Mouse (Mus musculus) MEL (cell line): ENCODE data around the gene Mdc1. TPM values are rescaled to one million over a fixed set of nuclear protein-coding genes. Genes with fewer than 3 reads are reported as not detected.
"Not testable (repeated sequence)": the region's sequence is repeated elsewhere in the genome, so short reads cannot be mapped to it uniquely, and the experiment has no call there.

Experiments used
- DNase-seq: peaks from one replicate; pipeline ENCODE4 v3.0.0; 2011; ENCODE audit warnings: low read depth, low spot score
- H3K27ac ChIP-seq: 2 replicates; pipeline ENCODE4 v1.5.1; 2012; ENCODE audit warnings: low read depth, mild to moderate bottlenecking, control low read depth, low read length, moderate library complexity; ENCODE audit not compliant: control insufficient read depth
- H3K27me3 ChIP-seq, 2 experiments: fragments of 150-350 bp in 1 of 2; sonication (generic) in 1 of 2; 2 replicates each; pipeline ENCODE4 v1.6.1; 2012; ENCODE audit warnings: low read length in 2 of 2, mild to moderate bottlenecking in 2 of 2, improper control_type of control experiment in 1 of 2, moderate library complexity in 1 of 2; ENCODE audit not compliant: insufficient read depth in 2 of 2, control insufficient read depth in 1 of 2
- H3K36me3 ChIP-seq, 2 experiments: 2 replicates each; pipeline ENCODE4 v1.6.1; 2012 to 2014; ENCODE audit warnings: low read length in 2 of 2, improper control_type of control experiment in 1 of 2, inconsistent platforms in 1 of 2, mild to moderate bottlenecking in 1 of 2; ENCODE audit not compliant: insufficient read depth in 2 of 2, control insufficient read depth in 1 of 2
- H3K4me1 ChIP-seq, 2 experiments: fragments of 150-350 bp in 1 of 2; sonication (generic) in 1 of 2; 2 replicates each; pipeline ENCODE4 v1.6.1; 2012; ENCODE audit warnings: low read length in 2 of 2, improper control_type of control experiment in 1 of 2, mild to moderate bottlenecking in 1 of 2; ENCODE audit not compliant: insufficient read depth in 2 of 2, control insufficient read depth in 1 of 2
- H3K4me3 ChIP-seq, 2 experiments: fragments of 150-350 bp in 1 of 2; sonication (generic) in 1 of 2; 2 replicates each; pipeline ENCODE4 v1.5.1; 2012; ENCODE audit warnings: low read depth in 2 of 2, low read length in 2 of 2, mild to moderate bottlenecking in 2 of 2, moderate library complexity in 2 of 2, control low read depth in 1 of 2, improper control_type of control experiment in 1 of 2; ENCODE audit not compliant: control insufficient read depth in 1 of 2, insufficient read depth in 1 of 2
- H3K79me2 ChIP-seq: 2 replicates; pipeline ENCODE4 v1.6.1; 2012; ENCODE audit warnings: mild to moderate bottlenecking, low read length, moderate library complexity; ENCODE audit not compliant: control insufficient read depth, poor library complexity, insufficient read depth
- H3K9ac ChIP-seq: 2 replicates; pipeline ENCODE4 v1.6.1; 2012; ENCODE audit warnings: low read depth, mild to moderate bottlenecking, control low read depth, low read length, moderate library complexity; ENCODE audit not compliant: control insufficient read depth, poor library complexity, severe bottlenecking
- H3K9me3 ChIP-seq: fragments of 150-350 bp; sonication (generic); replicated peaks from 2 replicates; pipeline ENCODE4 v1.6.1; 2012; ENCODE audit warnings: mild to moderate bottlenecking, low read length, improper control_type of control experiment, moderate library complexity; ENCODE audit not compliant: insufficient read depth
- ETS1 ChIP-seq: IDR thresholded peaks from 2 replicates; pipeline ENCODE4 v1.6.1; 2012; ENCODE audit warnings: low read depth, mild to moderate bottlenecking, inconsistent platforms, low read length, improper control_type of control experiment, moderate library complexity
- GABPA ChIP-seq: IDR thresholded peaks from 2 replicates; pipeline ENCODE4 v1.6.1; 2012; ENCODE audit warnings: low read depth, mild to moderate bottlenecking, inconsistent platforms, low read length, improper control_type of control experiment, moderate library complexity
- GATA1 ChIP-seq: IDR thresholded peaks from 2 replicates; pipeline ENCODE4 v1.6.1; 2011; ENCODE audit warnings: low read depth, low read length, improper control_type of control experiment
- HCFC1 ChIP-seq: IDR thresholded peaks from 2 replicates; pipeline ENCODE4 v1.6.1; 2012; ENCODE audit warnings: low read depth, mild to moderate bottlenecking, inconsistent platforms, low read length, improper control_type of control experiment, moderate library complexity
- JUND ChIP-seq: IDR thresholded peaks from 2 replicates; pipeline ENCODE4 v1.6.1; 2011; ENCODE audit warnings: low read depth, mild to moderate bottlenecking, improper control_type of control experiment, low read length
- KAT2A ChIP-seq: conservative IDR thresholded peaks from 2 replicates; pipeline ENCODE4 v1.6.1; 2012; ENCODE audit warnings: low read depth, low read length, improper control_type of control experiment, inconsistent platforms
- MAZ ChIP-seq: IDR thresholded peaks from 2 replicates; pipeline ENCODE4 v1.6.1; 2012; ENCODE audit warnings: low read depth, mild to moderate bottlenecking, inconsistent platforms, low read length, improper control_type of control experiment
- MYB ChIP-seq: IDR thresholded peaks from 2 replicates; pipeline ENCODE4 v1.6.1; 2011; ENCODE audit warnings: mild to moderate bottlenecking, low read depth, low read length, improper control_type of control experiment
- MYC ChIP-seq: IDR thresholded peaks from 2 replicates; pipeline ENCODE4 v1.6.1; 2011; ENCODE audit warnings: low read depth, mild to moderate bottlenecking, low read length, improper control_type of control experiment, moderate library complexity
- NELFE ChIP-seq: IDR thresholded peaks from 2 replicates; pipeline ENCODE4 v1.6.1; 2011; ENCODE audit warnings: low read depth, low read length, improper control_type of control experiment
- POLR2A ChIP-seq, 2 experiments: IDR thresholded peaks; 2 replicates each; pipeline ENCODE4 v1.6.1; 2011 to 2012; ENCODE audit warnings: low read length in 2 of 2, mild to moderate bottlenecking in 2 of 2, control low read depth in 1 of 2, improper control_type of control experiment in 1 of 2, low read depth in 1 of 2, moderate library complexity in 1 of 2; ENCODE audit not compliant: control insufficient read depth in 1 of 2, insufficient read depth in 1 of 2, poor library complexity in 1 of 2
- POLR2AphosphoS5 ChIP-seq: IDR thresholded peaks from 2 replicates; pipeline ENCODE4 v1.6.1; 2012; ENCODE audit warnings: low read depth, borderline replicate concordance, mild to moderate bottlenecking, inconsistent platforms, low read length, moderate library complexity, mixed read lengths
- RAD21 ChIP-seq: IDR thresholded peaks from 2 replicates; pipeline ENCODE4 v1.6.1; 2011; ENCODE audit warnings: mild to moderate bottlenecking, low read depth, low read length, improper control_type of control experiment
- SMC3 ChIP-seq: IDR thresholded peaks from 2 replicates; pipeline ENCODE4 v1.6.1; 2011; ENCODE audit warnings: low read depth, low read length, improper control_type of control experiment
- TAL1 ChIP-seq: IDR thresholded peaks from 2 replicates; pipeline ENCODE4 v1.6.1; 2012; ENCODE audit warnings: mild to moderate bottlenecking, inconsistent platforms, low read length, moderate library complexity, mixed read lengths
- TBP ChIP-seq: IDR thresholded peaks from 2 replicates; pipeline ENCODE4 v1.8.0; 2011; ENCODE audit warnings: low read depth, low read length, improper control_type of control experiment
- USF2 ChIP-seq, 2 experiments: IDR thresholded peaks; 2 replicates each; pipeline ENCODE4 v1.6.1; 2011 to 2012; ENCODE audit warnings: improper control_type of control experiment in 2 of 2, low read length in 2 of 2, borderline replicate concordance in 1 of 2, inconsistent platforms in 1 of 2, low read depth in 1 of 2, mild to moderate bottlenecking in 1 of 2; ENCODE audit not compliant: insufficient read depth in 1 of 2
- ZKSCAN1 ChIP-seq: IDR thresholded peaks from 2 replicates; pipeline ENCODE4 v1.6.1; 2012; ENCODE audit warnings: low read depth, mild to moderate bottlenecking, inconsistent platforms, low read length, improper control_type of control experiment, moderate library complexity
- ZNF384 ChIP-seq: IDR thresholded peaks from 2 replicates; pipeline ENCODE4 v1.6.1; 2012; ENCODE audit warnings: low read depth, mild to moderate bottlenecking, inconsistent platforms, low read length, improper control_type of control experiment
- polyA plus RNA-seq, 2 experiments: library from polyadenylated mRNA; stranded (reverse) in 1 of 2; unstranded in 1 of 2; fragments of >175 nt in 1 of 2; fragments of >200 nt in 1 of 2; gene quantifications; 2 replicates each; pipeline versions ENCODE4 v1.2.1 to v1.2.4; 2012; ENCODE audit warnings: low replicate concordance in 2 of 2, low read depth in 1 of 2; ENCODE audit not compliant: insufficient read length in 2 of 2, insufficient read depth in 1 of 2, missing spikeins in 1 of 2
- total RNA-seq: library from RNA; depleted of rRNA; stranded (reverse); fragments of 300-350 nt; gene quantifications from 2 replicates; pipeline ENCODE4 v1.2.3, GENCODE M21; 2012

The Mdc1 gene
- total and polyA plus RNA-seq, 3 experiments = 15.0 to 77.9 (median 46.6) TPM

GRCm38 (mm10) chr17:35838570-35838969 is 2.7 kb upstream of the Mdc1 start:
- Histone ChIP-seq H3K36me3 (peaks cover 11 to 49% of the 10 kb centered on the region in 2 experiments), H3K9ac (peak overlapping the region; percentile 77), H3K27me3 (no peaks in the 10 kb centered on the region), H3K9me3 (no peaks in the 10 kb centered on the region), H3K79me2 (peaks cover 50% of the 10 kb centered on the region), H3K4me1 (peaks cover 0 to 47% of the 10 kb centered on the region in 2 experiments; a peak in 3 of 4 replicates), H3K4me3 (peak overlapping the region; percentile 69 to 80), H3K27ac (peak overlapping the region; percentile 85)
- TF ChIP-seq ZKSCAN1 (no peak), TAL1 (no peak), USF2 (IDR thresholded peaks at IDR 0.05; ENCODE audit: borderline replicate concordance in 1 of 2, insufficient read depth in 1 of 2, low read depth in 1 of 2, low read length in 2 of 2) (no peak), ZNF384 (no peak), GATA1 (no peak), MYC (no peak), SMC3 (no peak), POLR2AphosphoS5 (no peak), POLR2A (IDR thresholded peaks at IDR 0.05; ENCODE audit: control insufficient read depth in 1 of 2, insufficient read depth in 1 of 2, low read depth in 1 of 2, low read length in 2 of 2, poor library complexity in 1 of 2) (no peak), NELFE (no peak), MYB (no peak), ETS1 (no peak), RAD21 (no peak), HCFC1 (no peak), KAT2A (no peak), JUND (no peak), GABPA (no peak), MAZ (no peak)
- no peak for DNase-seq

GRCm38 (mm10) chr17:35839002-35839401 is 2.3 kb upstream of the Mdc1 start:
- Histone ChIP-seq H3K27ac (peak overlapping the region; percentile 85), H3K36me3 (peaks cover 11 to 45% of the 10 kb centered on the region in 2 experiments), H3K4me3 (peak overlapping the region; percentile 69 to 80), H3K4me1 (peaks cover 0 to 43% of the 10 kb centered on the region in 2 experiments; a peak in 3 of 4 replicates), H3K79me2 (peaks cover 50% of the 10 kb centered on the region), H3K9ac (peak overlapping the region; percentile 77)
- H3K27me3 ChIP-seq, H3K9me3 ChIP-seq: not testable (repeated sequence)
- TF ChIP-seq POLR2A (IDR thresholded peaks at IDR 0.05; ENCODE audit: control insufficient read depth in 1 of 2, insufficient read depth in 1 of 2, low read depth in 1 of 2, low read length in 2 of 2, poor library complexity in 1 of 2) (peak in 1 of 2 experiments; percentile 58; a peak in 2 of 4 replicates), TBP (peak; percentile 75)
- peak; percentile 60 for DNase-seq
